Mouse (Mus musculus): Measurements from ENCODE around the gene Cntf. TPM values are rescaled to one million over a fixed set of nuclear protein-coding genes. Genes with fewer than 3 reads are reported as not detected.
"Not testable (repeated sequence)": the region's sequence is repeated elsewhere in the genome, so short reads cannot be mapped to it uniquely, and the experiment has no call there.

The Cntf gene
- polyA plus RNA-seq, 1 experiment = 3.0 TPM

DNA sequence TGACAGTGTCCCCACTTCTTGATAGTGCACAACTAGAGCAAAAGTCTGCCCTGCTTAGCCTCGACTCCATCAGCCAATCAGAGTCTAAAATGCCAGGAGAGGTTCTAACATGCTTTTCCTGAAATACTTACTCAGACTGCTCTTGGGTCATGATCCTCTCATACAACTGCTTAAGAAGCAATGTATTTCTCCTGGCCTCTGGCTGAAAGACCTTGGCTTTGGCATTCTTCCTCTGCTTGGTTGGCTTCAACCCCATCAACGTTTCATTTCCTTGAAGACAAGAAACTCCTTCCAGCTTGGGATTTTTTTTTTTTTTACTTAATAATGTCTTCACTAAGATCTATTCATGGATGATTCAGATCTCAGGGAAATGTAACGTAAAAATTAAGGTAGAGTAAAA, 9.1 kb downstream of the Cntf start:
- H3K4me3 ChIP-seq (ENCODE audit: control insufficient read depth, insufficient read depth, low read length) = no peak overlapping the region
- H3K27me3 ChIP-seq (ENCODE audit: control insufficient read depth, insufficient read depth, low read length) = no peaks in the 10 kb centered on the region
- DNase-seq = no peak
- no peaks in the 10 kb centered on the region for H3K4me1 ChIP-seq (replicated peaks; ENCODE audit: control insufficient read depth, insufficient read depth, low read length)
- no peak overlapping the region for H3K27ac ChIP-seq (ENCODE audit: control insufficient read depth, insufficient read depth, low read length)
- no peaks in the 10 kb centered on the region for H3K36me3 ChIP-seq (ENCODE audit: control insufficient read depth, insufficient read depth, low read length)
- WGBS = 86% methylated on average over 3 of the region's 3 CpGs
- TF ChIP-seq POLR2A (IDR thresholded peaks at IDR 0.05; ENCODE audit: control insufficient read depth, extremely low read depth, insufficient read depth, low read length, poor library complexity) = no peak
- TF ChIP-seq CTCF (IDR thresholded peaks at IDR 0.05; ENCODE audit: borderline replicate concordance, control insufficient read depth, extremely low read depth, insufficient read depth, low read length, poor library complexity) = no peak

DNA sequence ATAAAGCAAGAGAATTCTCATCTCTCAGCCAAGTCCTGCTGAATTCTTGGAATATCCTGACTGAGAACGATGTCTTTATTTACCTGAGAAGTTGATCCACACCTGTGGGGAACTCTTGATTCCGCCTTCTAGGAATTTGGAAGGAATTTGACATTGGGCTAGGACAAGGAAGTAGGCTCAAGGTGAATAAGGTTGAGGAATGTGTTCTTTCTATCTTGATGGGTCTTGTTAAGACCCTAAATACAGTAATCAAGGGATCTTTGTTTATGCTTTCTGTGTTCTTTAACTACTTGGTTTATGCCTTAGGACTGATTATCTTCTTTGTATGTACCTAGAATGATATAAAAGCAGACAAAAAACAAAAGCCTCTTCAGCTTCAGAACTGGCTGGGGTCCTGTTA, 33.5 kb downstream of the Cntf start:
- no peak overlapping the region for H3K27ac ChIP-seq (ENCODE audit: control insufficient read depth, insufficient read depth, low read length)
- WGBS = 93% methylated on average over 2 of the region's 2 CpGs
- TF ChIP-seq POLR2A (IDR thresholded peaks at IDR 0.05; ENCODE audit: control insufficient read depth, extremely low read depth, insufficient read depth, low read length, poor library complexity) (no peak), CTCF (IDR thresholded peaks at IDR 0.05; ENCODE audit: borderline replicate concordance, control insufficient read depth, extremely low read depth, insufficient read depth, low read length, poor library complexity) (no peak)
- no peaks in the 10 kb centered on the region for H3K4me1 ChIP-seq (replicated peaks; ENCODE audit: control insufficient read depth, insufficient read depth, low read length)
- no peaks in the 10 kb centered on the region for H3K27me3 ChIP-seq (ENCODE audit: control insufficient read depth, insufficient read depth, low read length)
- no peak for DNase-seq
- no peak overlapping the region for H3K4me3 ChIP-seq (ENCODE audit: control insufficient read depth, insufficient read depth, low read length)
- H3K36me3 ChIP-seq (ENCODE audit: control insufficient read depth, insufficient read depth, low read length) = no peaks in the 10 kb centered on the region

DNA sequence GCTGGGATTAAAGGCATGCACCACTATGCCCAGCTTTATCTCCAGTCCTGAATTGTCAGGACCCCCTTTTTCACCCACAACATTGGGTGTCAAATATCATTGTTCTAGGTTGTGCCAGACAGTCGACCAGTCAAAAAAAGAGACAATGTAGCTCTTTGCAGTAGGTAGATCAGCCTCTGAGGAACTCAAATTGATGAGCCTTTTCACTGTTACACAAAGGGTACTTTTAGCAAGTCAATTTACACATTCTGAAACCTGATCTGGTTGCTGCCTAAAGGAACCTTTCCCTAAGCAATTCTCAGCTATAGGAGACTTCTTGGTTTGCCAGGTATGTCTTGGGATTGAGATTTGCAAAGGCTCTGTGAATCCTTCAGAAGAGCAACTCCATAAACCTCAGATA, 34.4 kb downstream of the Cntf start:
- DNase-seq = no peak
- Histone ChIP-seq H3K4me3 (ENCODE audit: control insufficient read depth, insufficient read depth, low read length) (no peak overlapping the region), H3K36me3 (ENCODE audit: control insufficient read depth, insufficient read depth, low read length) (no peaks in the 10 kb centered on the region), H3K27ac (ENCODE audit: control insufficient read depth, insufficient read depth, low read length) (no peak overlapping the region), H3K27me3 (ENCODE audit: control insufficient read depth, insufficient read depth, low read length) (no peaks in the 10 kb centered on the region), H3K4me1 (replicated peaks; ENCODE audit: control insufficient read depth, insufficient read depth, low read length) (no peaks in the 10 kb centered on the region)
- no peak for TF ChIP-seq POLR2A (IDR thresholded peaks at IDR 0.05; ENCODE audit: control insufficient read depth, extremely low read depth, insufficient read depth, low read length, poor library complexity)
- WGBS = 85% methylated on average over 1 of the region's 1 CpGs

DNA sequence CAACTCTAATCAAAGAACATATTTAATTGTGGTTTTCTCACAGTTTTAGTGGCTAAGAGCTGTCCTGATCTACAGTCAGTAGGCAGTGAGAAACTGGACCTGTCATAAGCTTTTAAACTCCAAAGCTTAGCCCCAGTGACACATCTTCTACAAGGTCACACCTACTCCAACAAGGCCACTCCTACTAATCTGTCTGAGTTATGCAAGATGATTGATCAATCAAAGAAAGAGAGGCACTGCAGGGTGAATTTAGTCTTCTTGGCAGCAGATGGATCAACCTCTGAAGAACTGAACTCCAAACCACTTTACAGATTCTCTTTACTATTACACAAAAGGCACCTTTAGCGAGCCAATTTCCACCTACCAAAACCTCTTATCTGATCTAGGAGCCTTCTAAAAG, 39.6 kb downstream of the Cntf start:
- TF ChIP-seq CTCF (IDR thresholded peaks at IDR 0.05; ENCODE audit: borderline replicate concordance, control insufficient read depth, extremely low read depth, insufficient read depth, low read length, poor library complexity) = no peak
- TF ChIP-seq POLR2A (IDR thresholded peaks at IDR 0.05; ENCODE audit: control insufficient read depth, extremely low read depth, insufficient read depth, low read length, poor library complexity) = no peak
- Histone ChIP-seq H3K4me3 (ENCODE audit: control insufficient read depth, insufficient read depth, low read length) (no peak overlapping the region), H3K4me1 (replicated peaks; ENCODE audit: control insufficient read depth, insufficient read depth, low read length) (no peaks in the 10 kb centered on the region), H3K27ac (ENCODE audit: control insufficient read depth, insufficient read depth, low read length) (no peak overlapping the region), H3K36me3 (ENCODE audit: control insufficient read depth, insufficient read depth, low read length) (no peaks in the 10 kb centered on the region), H3K27me3 (ENCODE audit: control insufficient read depth, insufficient read depth, low read length) (no peaks in the 10 kb centered on the region)
- DNase-seq = no peak
- WGBS = 65% methylated on average over 1 of the region's 1 CpGs

DNA sequence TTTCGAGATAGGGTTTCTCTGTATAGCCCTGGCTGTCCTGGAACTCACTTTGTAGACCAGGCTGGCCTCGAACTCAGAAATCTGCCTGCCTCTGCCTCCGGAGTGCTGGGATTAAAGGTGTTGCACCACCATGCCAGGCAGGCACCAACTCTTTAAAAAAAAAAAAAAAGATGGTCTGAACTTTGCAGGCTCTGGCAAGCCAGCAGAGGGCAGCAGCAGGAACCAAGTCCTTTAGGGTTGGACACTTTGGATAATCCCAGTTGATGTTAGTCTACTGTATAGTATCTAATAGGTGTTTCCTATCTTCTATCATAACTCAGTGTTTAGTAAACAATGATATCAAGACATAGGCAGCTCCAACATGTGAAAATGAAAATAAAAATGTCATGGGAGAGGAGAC, 43.1 kb downstream of the Cntf start:
- 77% methylated on average over 2 of the region's 3 CpGs for WGBS
- no peak overlapping the region for H3K27ac ChIP-seq (ENCODE audit: control insufficient read depth, insufficient read depth, low read length)
- H3K36me3 ChIP-seq (ENCODE audit: control insufficient read depth, insufficient read depth, low read length) = no peaks in the 10 kb centered on the region
- peak; percentile 26 for DNase-seq
- no peak overlapping the region for H3K4me3 ChIP-seq (ENCODE audit: control insufficient read depth, insufficient read depth, low read length)
- no peaks in the 10 kb centered on the region for H3K27me3 ChIP-seq (ENCODE audit: control insufficient read depth, insufficient read depth, low read length)
- no peak for TF ChIP-seq CTCF (IDR thresholded peaks at IDR 0.05; ENCODE audit: borderline replicate concordance, control insufficient read depth, extremely low read depth, insufficient read depth, low read length, poor library complexity)
- no peak for TF ChIP-seq POLR2A (IDR thresholded peaks at IDR 0.05; ENCODE audit: control insufficient read depth, extremely low read depth, insufficient read depth, low read length, poor library complexity)
- H3K4me1 ChIP-seq (replicated peaks; ENCODE audit: control insufficient read depth, insufficient read depth, low read length) = no peaks in the 10 kb centered on the region

DNA sequence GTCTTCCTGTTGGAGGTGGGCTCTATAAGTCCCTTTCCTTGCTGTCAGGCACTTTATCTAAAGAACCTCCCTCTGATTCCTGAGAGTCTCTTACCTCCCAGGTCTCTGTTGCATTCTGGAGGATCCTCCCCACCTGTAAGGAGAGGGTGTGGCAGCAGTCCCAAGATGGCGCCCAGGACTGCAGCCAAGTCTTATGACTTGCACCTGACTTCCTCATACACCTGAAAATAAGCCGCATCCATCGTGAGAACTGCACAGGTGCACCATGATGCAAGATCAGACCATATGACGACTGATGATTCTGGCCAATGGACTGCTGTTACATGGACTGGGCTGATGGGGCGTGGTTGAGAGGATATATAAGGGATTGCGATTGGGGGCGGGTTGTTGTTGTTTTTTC, 43.8 kb downstream of the Cntf start:
- H3K4me3 ChIP-seq (ENCODE audit: control insufficient read depth, insufficient read depth, low read length); H3K27me3 ChIP-seq (ENCODE audit: control insufficient read depth, insufficient read depth, low read length): not testable (repeated sequence)

DNA sequence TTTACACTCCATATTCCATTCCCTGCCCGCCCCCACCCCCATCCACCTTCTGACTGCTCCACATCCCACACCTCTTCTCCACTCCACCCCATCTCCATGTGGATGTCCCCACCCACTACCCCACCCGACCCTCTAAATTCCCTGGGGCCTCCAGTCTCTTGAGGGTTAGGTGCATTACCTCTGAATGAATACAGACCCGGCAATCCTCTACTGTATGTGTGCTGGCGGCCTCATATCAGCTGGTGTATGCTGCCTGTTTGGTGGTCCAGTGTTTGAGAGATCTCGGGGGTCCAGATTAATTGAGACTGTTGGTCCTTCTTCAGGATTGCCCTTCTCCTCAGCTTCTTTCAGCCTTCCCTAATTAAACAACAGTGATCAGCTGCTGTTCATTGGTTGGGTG, 44.5 kb downstream of the Cntf start:
- H3K27ac ChIP-seq (ENCODE audit: control insufficient read depth, insufficient read depth, low read length); H3K27me3 ChIP-seq (ENCODE audit: control insufficient read depth, insufficient read depth, low read length); H3K36me3 ChIP-seq (ENCODE audit: control insufficient read depth, insufficient read depth, low read length); DNase-seq; H3K4me3 ChIP-seq (ENCODE audit: control insufficient read depth, insufficient read depth, low read length); H3K4me1 ChIP-seq (replicated peaks; ENCODE audit: control insufficient read depth, insufficient read depth, low read length): not testable (repeated sequence)
- WGBS = 92% methylated on average over 5 of the region's 5 CpGs

More for the DNA sequence above, 43.8 kb downstream of the Cntf start:
- 96% methylated on average over 7 of the region's 7 CpGs for WGBS
- H3K36me3 ChIP-seq (ENCODE audit: control insufficient read depth, insufficient read depth, low read length); H3K27ac ChIP-seq (ENCODE audit: control insufficient read depth, insufficient read depth, low read length); DNase-seq; H3K4me1 ChIP-seq (replicated peaks; ENCODE audit: control insufficient read depth, insufficient read depth, low read length): not testable (repeated sequence)

All from thymus, adult 2 months (tissue).